Comparison of ENCODE assay signal across 25 mouse cellular contexts in the genomic region with DNA sequence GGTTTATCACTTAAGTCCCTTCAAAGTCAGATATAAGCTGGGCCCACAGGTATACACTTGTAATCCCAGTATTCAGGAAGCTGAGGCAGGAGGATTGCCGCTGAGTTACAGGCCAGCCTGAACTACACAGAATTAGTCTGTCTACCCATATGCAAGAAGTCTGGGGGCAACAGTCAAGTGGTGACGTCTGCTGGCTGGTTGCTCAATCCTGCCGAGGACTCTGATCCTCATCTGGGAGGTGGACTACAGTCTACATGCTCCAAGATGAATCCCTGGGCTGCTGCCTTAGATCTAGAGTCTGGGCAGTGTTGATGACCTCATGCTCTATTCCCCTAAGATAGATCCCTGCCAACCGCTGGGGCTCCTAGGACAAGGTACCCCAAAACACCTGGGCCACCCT. TPM values are rescaled to one million over a fixed set of nuclear protein-coding genes. Genes with fewer than 3 reads are reported as not detected.
DNase-seq lines count a peak whose midpoint lies in the region; ATAC-seq lines count a peak whose summit lies in the region.
"Had no signal": no experiment of that assay in that cellular context is flagged by ENCODE, and none has a peak within 500 bp of the region (broad histone marks: within the 10 kb centered on the region; RNA-seq: fewer than 3 reads in every experiment).

No protein-coding gene starts in this region.

- no peak overlapping the region for H3K9ac ChIP-seq in kidney, embryonic 15.5 days
- H3K9ac ChIP-seq in liver, embryonic 15.5 days = no peak overlapping the region
- H3K9ac ChIP-seq in liver, embryonic 11.5 days (ENCODE audit: low read depth, low read length) = no peak overlapping the region
- H3K9ac ChIP-seq: embryonic facial prominence, embryonic 12.5 days; hindbrain, embryonic 15.5 days; liver, embryonic 13.5 days; lung, embryonic 15.5 days; midbrain, embryonic 13.5 days had no signal

- no peak for ATAC-seq in kidney, embryonic 15.5 days (replicated peaks; ENCODE audit: low FRiP score)
- 0 out of 2 replicates have a peak, but pooled peaks have one; percentile 6 for ATAC-seq in liver, embryonic 15.5 days (ENCODE audit: insufficient read depth)
- ATAC-seq in liver, embryonic 11.5 days (replicated peaks; ENCODE audit: low FRiP score) = no peak
- ATAC-seq: CD4-positive, CD25-positive, alpha-beta regulatory T cell, adult 4 months; forebrain, embryonic 14.5 days; inflammation-experienced regulatory T-cells, adult 6 months; midbrain, embryonic 13.5 days had no signal

- peaks cover 99% of the 10 kb centered on the region for H3K36me3 ChIP-seq in kidney, embryonic 15.5 days
- peaks cover 97% of the 10 kb centered on the region for H3K36me3 ChIP-seq in liver, embryonic 15.5 days (replicated peaks)
- H3K36me3 ChIP-seq in liver, embryonic 11.5 days (ENCODE audit: control insufficient read depth, insufficient read depth, low read length) = peaks cover 47% of the 10 kb centered on the region

- no peaks in the 10 kb centered on the region for H3K9me3 ChIP-seq in kidney, embryonic 15.5 days (replicated peaks)
- no peaks in the 10 kb centered on the region for H3K9me3 ChIP-seq in liver, embryonic 15.5 days (replicated peaks)
- no peaks in the 10 kb centered on the region for H3K9me3 ChIP-seq in liver, embryonic 11.5 days (ENCODE audit: control insufficient read depth, low read length)
- H3K9me3 ChIP-seq: embryonic facial prominence, embryonic 12.5 days; hindbrain, embryonic 10.5 days; hindbrain, embryonic 15.5 days; liver, embryonic 13.5 days; lung, embryonic 15.5 days; megakaryocyte, embryonic 14.5 days; midbrain, embryonic 13.5 days had no signal

- H3K4me1 ChIP-seq in kidney, embryonic 15.5 days = no peaks in the 10 kb centered on the region
- H3K4me1 ChIP-seq in liver, embryonic 15.5 days (replicated peaks) = no peaks in the 10 kb centered on the region
- H3K4me1 ChIP-seq in liver, embryonic 11.5 days (replicated peaks; ENCODE audit: control insufficient read depth, insufficient read depth, low read length) = no peaks in the 10 kb centered on the region
- H3K4me1 ChIP-seq: embryonic facial prominence, embryonic 12.5 days; hindbrain, embryonic 10.5 days; hindbrain, embryonic 15.5 days; liver, embryonic 13.5 days; lung, embryonic 15.5 days; midbrain, embryonic 13.5 days had no signal

- no peaks in the 10 kb centered on the region for H3K27me3 ChIP-seq in kidney, embryonic 15.5 days
- H3K27me3 ChIP-seq in liver, embryonic 15.5 days = no peaks in the 10 kb centered on the region
- no peaks in the 10 kb centered on the region for H3K27me3 ChIP-seq in liver, embryonic 11.5 days (replicated peaks; ENCODE audit: control insufficient read depth, insufficient read depth, low read length)
- H3K27me3 ChIP-seq: embryonic facial prominence, embryonic 12.5 days; hindbrain, embryonic 15.5 days; liver, embryonic 13.5 days; lung, embryonic 15.5 days; megakaryocyte, embryonic 14.5 days; midbrain, embryonic 13.5 days had no signal

- H3K27ac ChIP-seq in kidney, embryonic 15.5 days = no peak overlapping the region
- H3K27ac ChIP-seq in liver, embryonic 15.5 days (replicated peaks) = no peak overlapping the region
- no peak overlapping the region for H3K27ac ChIP-seq in liver, embryonic 11.5 days (ENCODE audit: low read depth, low read length)
- H3K27ac ChIP-seq: embryonic facial prominence, embryonic 12.5 days; hindbrain, embryonic 10.5 days; hindbrain, embryonic 15.5 days; liver, embryonic 13.5 days; lung, embryonic 15.5 days; midbrain, embryonic 13.5 days had no signal

- peak; percentile 43 to 54 for DNase-seq in kidney, adult 8-10 months
- DNase-seq in liver, embryonic 11.5 days (ENCODE audit: low spot score) = no peak
- DNase-seq in kidney, postnatal 36 days = peak; percentile 68 to 72
- peak; percentile 82 for DNase-seq in yolk sac, embryonic 10.5 days (ENCODE audit: low spot score)
- no peak for DNase-seq in lung, postnatal 10 days
- DNase-seq: adrenal gland, postnatal 14 days; cerebellum, adult 11 months; cerebellum, adult 9-10 months; embryo, embryonic 11 days; gastrocnemius, postnatal 14 days; heart, postnatal 14 days; liver, embryonic 13.5 days; lung, postnatal 36 days; thymus, postnatal 14 days had no signal

- H3K4me3 ChIP-seq in kidney, embryonic 15.5 days (replicated peaks) = no peak overlapping the region
- no peak overlapping the region for H3K4me3 ChIP-seq in liver, embryonic 15.5 days (replicated peaks)
- no peak overlapping the region for H3K4me3 ChIP-seq in liver, embryonic 11.5 days (ENCODE audit: low read depth, low read length)
- H3K4me3 ChIP-seq: embryonic facial prominence, embryonic 12.5 days; hindbrain, embryonic 10.5 days; hindbrain, embryonic 15.5 days; liver, embryonic 13.5 days; lung, embryonic 15.5 days; megakaryocyte, embryonic 14.5 days; midbrain, embryonic 13.5 days had no signal

- WGBS in kidney, embryonic 15.5 days = 87% methylated on average over 4 of the region's 4 CpGs
- 73% methylated on average over 4 of the region's 4 CpGs for WGBS in liver, embryonic 15.5 days (ENCODE audit: insufficient replicate concordance)
- 87% methylated on average over 4 of the region's 4 CpGs for WGBS in liver, embryonic 11.5 days

- H3K4me2 ChIP-seq in kidney, embryonic 15.5 days = no peak overlapping the region
- no peak overlapping the region for H3K4me2 ChIP-seq in liver, embryonic 15.5 days
- H3K4me2 ChIP-seq in liver, embryonic 11.5 days = no peak overlapping the region
- H3K4me2 ChIP-seq: embryonic facial prominence, embryonic 12.5 days; hindbrain, embryonic 15.5 days; liver, embryonic 13.5 days; lung, embryonic 15.5 days; midbrain, embryonic 13.5 days had no signal

RNA-seq across cellular contexts. Expression of a gene that starts 10.2 kb away (rescaled TPM):
- polyA plus RNA-seq in kidney, embryonic 15.5 days (2015; fragmentation: Nextera tagmentation; extraction: Ambion mirVana) = 16.5 and 22.6 TPM in 2 replicates
- 1.9 and 2.0 TPM in 2 replicates for polyA plus RNA-seq in liver, embryonic 15.5 days (2015; fragmentation: Nextera tagmentation; extraction: Ambion mirVana)
- 0.91 and 1.5 TPM in 2 replicates for polyA plus RNA-seq in liver, embryonic 11.5 days (2014; fragmentation: Nextera tagmentation; extraction: Ambion mirVana)

Comparison
In these comparisons a context has a peak if more than half of its experiments do, and no peak if none do; other contexts are left out.
1. DNase-seq: peak in kidney, adult 8-10 months (2 of 2), kidney, postnatal 36 days (2 of 2) and yolk sac, embryonic 10.5 days (single experiment); none in liver, embryonic 11.5 days (single experiment) and lung, postnatal 10 days (single experiment).